Mouse (Mus musculus) liver, embryonic 16.5 days (tissue): ENCODE measurements around the gene Zfp768. TPM values are rescaled to one million over a fixed set of nuclear protein-coding genes. Genes with fewer than 3 reads are reported as not detected.

Source experiments
- ATAC-seq: fragments of 200-750 bp; cut with Nextera tagmentation; 2 replicates; pipeline ENCODE4 v1.8.0; 2017; ENCODE audit warnings: low read depth, mild to moderate bottlenecking, moderate number of reproducible peaks, moderate library complexity
- H3K27ac ChIP-seq: fragments of 300-500 bp; sonication (generic); 2 replicates; pipeline ENCODE4 v1.5.1; 2014; ENCODE audit warnings: mild to moderate bottlenecking, low read length
- H3K27me3 ChIP-seq: fragments of 300-500 bp; sonication (generic); 2 replicates; pipeline ENCODE4 v1.6.1; 2014; ENCODE audit warnings: low read depth, low read length, mixed read lengths; ENCODE audit not compliant: control insufficient read depth, insufficient read depth
- H3K36me3 ChIP-seq: fragments of 300-500 bp; sonication (generic); 2 replicates; pipeline ENCODE4 v1.6.1; 2014; ENCODE audit warnings: mild to moderate bottlenecking; ENCODE audit not compliant: control insufficient read depth, insufficient read depth
- H3K4me1 ChIP-seq: fragments of 300-500 bp; sonication (generic); 2 replicates; pipeline ENCODE4 v1.6.1; 2014; ENCODE audit warnings: low read depth, low read length, mixed read lengths; ENCODE audit not compliant: control insufficient read depth
- H3K4me2 ChIP-seq: fragments of 300-500 bp; sonication (generic); 2 replicates; pipeline ENCODE4 v1.6.1; 2014; ENCODE audit warnings: low read depth, low read length, mixed read lengths
- H3K4me3 ChIP-seq: fragments of 300-500 bp; sonication (generic); 2 replicates; pipeline ENCODE4 v1.5.1; 2014; ENCODE audit warnings: low read depth, mild to moderate bottlenecking, low read length
- H3K9ac ChIP-seq: fragments of 300-500 bp; sonication (generic); 2 replicates; pipeline ENCODE4 v1.6.1; 2014; ENCODE audit warnings: low read depth, low read length
- H3K9me3 ChIP-seq: fragments of 300-500 bp; sonication (generic); replicated peaks from 2 replicates; pipeline ENCODE4 v1.6.1; 2016; ENCODE audit warnings: low read length; ENCODE audit not compliant: control insufficient read depth
- WGBS: fragments of 180-500 bp; shearing (Covaris S2); extraction: QIAGEN DNeasy Blood & Tissue Kit; methylation state at CpG from one replicate; pipeline ENCODE4 v1.1.7; 2014; ENCODE audit not compliant: insufficient replicate concordance; 5-methylcytosine and 5-hydroxymethylcytosine counted together
- polyA plus RNA-seq: library from polyadenylated mRNA; unstranded; fragments of >200 nt; fragmentation: Nextera tagmentation; extraction: Ambion mirVana; gene quantifications from 2 replicates; pipeline ENCODE4 v1.2.1, GENCODE M21; 2015

The Zfp768 gene
- polyA plus RNA-seq, 1 experiment from 2014 or later = 4.2 TPM

DNA sequence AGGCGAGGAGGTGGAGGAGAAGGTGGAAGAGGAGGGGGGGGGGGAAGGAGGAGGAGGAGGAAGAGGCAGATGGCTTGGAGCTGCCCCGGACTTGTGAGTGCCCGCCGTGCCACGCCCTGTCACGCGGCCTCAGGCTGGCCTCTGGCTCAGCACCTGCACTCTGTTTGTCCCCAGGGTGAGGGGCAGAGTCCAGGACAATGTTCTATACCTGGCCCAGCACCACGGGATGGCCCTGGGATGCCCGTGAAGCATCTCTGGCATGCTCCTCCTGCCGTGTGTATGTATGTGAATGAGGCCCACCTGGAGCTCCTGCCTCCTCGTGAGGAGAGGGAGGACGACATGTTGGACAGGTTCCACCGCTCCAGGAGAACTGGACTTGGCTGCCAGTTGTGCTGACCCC is 16.1 kb upstream of the Zfp768 start:
- Histone ChIP-seq H3K27me3 (peaks cover 8% of the 10 kb centered on the region), H3K9ac (no peak overlapping the region), H3K4me3 (no peak overlapping the region), H3K27ac (no peak overlapping the region), H3K4me2 (no peak overlapping the region), H3K9me3 (no peaks in the 10 kb centered on the region), H3K36me3 (no peaks in the 10 kb centered on the region), H3K4me1 (no peaks in the 10 kb centered on the region)
- ATAC-seq = peak; percentile 83
- WGBS = 47% methylated on average over 13 of the region's 13 CpGs

DNA sequence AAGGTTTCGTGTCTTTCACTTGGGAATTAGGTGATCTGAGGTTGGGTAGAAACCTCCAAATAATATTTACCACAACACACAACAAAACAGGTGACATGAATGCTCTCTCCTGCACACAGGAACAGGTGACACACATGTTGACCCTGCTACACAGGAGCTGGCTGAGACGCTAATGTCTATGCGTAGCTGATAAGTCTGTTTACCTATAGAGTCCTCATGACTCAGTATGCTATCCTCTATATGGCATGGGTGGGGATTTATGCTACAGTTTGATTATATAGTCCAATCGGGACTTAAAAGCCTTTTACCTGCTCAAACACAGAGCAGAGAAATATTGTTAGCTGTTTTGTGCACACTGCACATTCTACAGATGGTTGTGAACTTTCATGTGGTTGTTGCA is 14.9 kb upstream of the Zfp768 start:
- Histone ChIP-seq H3K4me2 (no peak overlapping the region), H3K4me3 (no peak overlapping the region), H3K4me1 (no peaks in the 10 kb centered on the region), H3K9me3 (no peaks in the 10 kb centered on the region), H3K27me3 (peaks cover 8% of the 10 kb centered on the region), H3K27ac (no peak overlapping the region), H3K36me3 (no peaks in the 10 kb centered on the region), H3K9ac (no peak overlapping the region)
- no peak for ATAC-seq
- 45% methylated on average over 4 of the region's 4 CpGs for WGBS

- H3K36me3 ChIP-seq = no peaks in the 10 kb centered on the region
- H3K4me3 ChIP-seq = no peak overlapping the region
- H3K4me1 ChIP-seq = no peaks in the 10 kb centered on the region
- no peaks in the 10 kb centered on the region for H3K9me3 ChIP-seq
- H3K4me2 ChIP-seq = no peak overlapping the region
- H3K27ac ChIP-seq = no peak overlapping the region
- H3K9ac ChIP-seq = no peak overlapping the region
- H3K27me3 ChIP-seq = peaks cover 3% of the 10 kb centered on the region
- WGBS = 49% methylated on average over 4 of the region's 4 CpGs
- no peak for ATAC-seq
Observed at GRCm38 (mm10) chr7:127358472-127358871, 13.1 kb upstream of the Zfp768 start.

GRCm38 (mm10) chr7:127357871-127358270 is 12.5 kb upstream of the Zfp768 start:
- no peak overlapping the region for H3K4me2 ChIP-seq
- 54% methylated on average over 2 of the region's 2 CpGs for WGBS
- no peaks in the 10 kb centered on the region for H3K9me3 ChIP-seq
- no peaks in the 10 kb centered on the region for H3K4me1 ChIP-seq
- H3K27ac ChIP-seq = no peak overlapping the region
- ATAC-seq = no peak
- H3K4me3 ChIP-seq = no peak overlapping the region
- H3K36me3 ChIP-seq = no peaks in the 10 kb centered on the region
- no peaks in the 10 kb centered on the region for H3K27me3 ChIP-seq
- no peak overlapping the region for H3K9ac ChIP-seq

GRCm38 (mm10) chr7:127355796-127356195 is 10.4 kb upstream of the Zfp768 start:
- Histone ChIP-seq H3K9me3 (no peaks in the 10 kb centered on the region), H3K9ac (no peak overlapping the region), H3K27me3 (no peaks in the 10 kb centered on the region), H3K36me3 (no peaks in the 10 kb centered on the region), H3K4me2 (no peak overlapping the region), H3K4me3 (no peak overlapping the region), H3K27ac (no peak overlapping the region), H3K4me1 (no peaks in the 10 kb centered on the region)
- ATAC-seq = no peak
- 38% methylated on average over 3 of the region's 3 CpGs for WGBS

DNA sequence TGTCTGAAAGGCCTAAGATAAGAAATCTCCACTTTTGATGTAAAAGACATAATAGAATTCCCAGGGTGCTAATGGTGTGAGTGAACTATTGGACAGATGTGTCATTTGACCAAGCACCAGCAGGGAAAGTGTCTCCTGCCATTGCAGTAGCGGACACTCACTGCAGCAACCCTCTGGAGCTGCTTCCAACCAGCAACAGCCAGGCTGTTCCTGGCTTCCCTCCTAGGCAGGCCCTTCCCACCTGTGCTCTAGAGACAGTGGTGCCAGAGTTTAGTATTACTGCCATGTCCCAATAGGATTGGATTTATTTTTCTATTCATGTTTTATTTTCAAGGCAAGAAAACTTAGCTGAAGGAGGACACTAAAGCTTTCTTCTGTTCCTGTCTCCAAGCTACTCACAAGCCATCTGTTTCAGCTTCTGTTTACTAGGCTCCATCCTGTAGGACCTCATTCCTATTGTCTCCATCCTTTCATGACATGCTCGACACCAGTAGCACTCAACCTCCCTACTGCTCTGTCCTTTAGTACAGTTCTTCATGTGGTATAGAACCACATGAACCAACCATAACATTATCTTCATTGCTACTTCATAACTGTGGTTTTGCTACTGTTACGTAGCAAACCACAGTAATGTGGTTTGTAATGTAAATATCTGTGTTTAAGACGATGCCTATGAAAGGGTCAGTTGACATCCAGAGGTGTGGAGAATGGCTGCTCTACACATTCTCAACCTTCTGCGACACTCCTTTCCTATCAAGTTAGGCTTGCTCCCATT is 6.0 kb upstream of the Zfp768 start:
- no peaks in the 10 kb centered on the region for H3K27me3 ChIP-seq
- no peak for ATAC-seq
- no peak overlapping the region for H3K4me2 ChIP-seq
- H3K4me1 ChIP-seq = peaks cover 5% of the 10 kb centered on the region
- no peak overlapping the region for H3K27ac ChIP-seq
- H3K9ac ChIP-seq = no peak overlapping the region
- 37% methylated on average over 5 of the region's 5 CpGs for WGBS
- H3K9me3 ChIP-seq = no peaks in the 10 kb centered on the region
- H3K4me3 ChIP-seq = no peak overlapping the region
- H3K36me3 ChIP-seq = no peaks in the 10 kb centered on the region

DNA sequence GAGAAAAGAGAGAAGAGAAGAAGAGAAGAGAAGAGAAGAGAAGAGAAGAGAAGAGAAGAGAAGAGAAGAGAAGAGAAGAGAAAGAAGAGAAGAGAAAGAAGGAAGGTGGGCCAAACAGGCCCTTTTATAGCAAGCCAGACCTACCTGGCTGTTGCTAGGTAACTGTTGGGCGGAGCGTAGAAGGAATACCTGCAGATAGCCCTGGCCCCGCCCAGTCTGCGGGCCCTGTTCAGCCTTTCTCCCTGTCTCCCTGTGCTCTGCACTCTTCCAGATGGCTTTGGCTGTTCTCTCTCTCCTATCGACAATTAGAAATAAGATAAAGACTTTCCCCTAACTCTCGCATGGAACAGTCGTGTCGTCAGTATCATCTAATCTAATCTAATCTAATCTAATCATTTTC is 1.3 kb upstream of the Zfp768 start:
- no peaks in the 10 kb centered on the region for H3K27me3 ChIP-seq
- WGBS = 16% methylated on average over 8 of the region's 8 CpGs
- no peaks in the 10 kb centered on the region for H3K9me3 ChIP-seq
- peak overlapping the region; percentile 98 for H3K4me2 ChIP-seq
- peaks cover 21% of the 10 kb centered on the region for H3K4me1 ChIP-seq
- peak overlapping the region; percentile 79; the same call in 1 of the 2 replicates for H3K4me3 ChIP-seq
- no peak overlapping the region for H3K27ac ChIP-seq
- H3K9ac ChIP-seq = no peak overlapping the region
- no peak for ATAC-seq
- H3K36me3 ChIP-seq = no peaks in the 10 kb centered on the region; the same call in 1 of the 2 replicates

DNA sequence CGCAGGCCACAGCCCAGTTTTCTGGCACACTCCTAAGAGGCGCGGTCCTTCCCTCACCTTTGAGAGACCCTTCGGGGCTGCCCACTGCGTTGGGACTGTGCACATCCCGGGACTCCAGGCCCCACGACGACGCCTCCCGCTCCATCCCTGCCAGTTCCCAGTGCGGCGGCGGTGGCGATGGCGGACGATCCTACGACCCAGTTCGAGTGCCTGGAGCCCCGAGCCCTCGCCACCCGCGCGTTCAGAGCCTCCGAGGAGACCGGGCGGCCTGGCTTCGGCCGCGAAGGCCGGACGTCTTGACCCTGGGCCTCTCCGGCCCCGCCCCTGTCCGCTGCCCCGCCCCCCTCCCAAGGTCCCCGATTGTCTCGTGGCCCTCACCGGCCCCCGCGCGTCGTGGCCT is 297 bp downstream of the Zfp768 start:
- WGBS = under 1% methylated on average over 42 of the region's 42 CpGs
- H3K9ac ChIP-seq = peak overlapping the region; percentile 80
- peak overlapping the region; percentile 79 for H3K4me3 ChIP-seq
- no peaks in the 10 kb centered on the region; the same call in 1 of the 2 replicates for H3K36me3 ChIP-seq
- H3K27ac ChIP-seq = peak overlapping the region; percentile 79
- no peaks in the 10 kb centered on the region for H3K27me3 ChIP-seq
- peak; percentile 40 for ATAC-seq
- no peaks in the 10 kb centered on the region for H3K9me3 ChIP-seq
- peak overlapping the region; percentile 98 for H3K4me2 ChIP-seq
- peaks cover 21% of the 10 kb centered on the region for H3K4me1 ChIP-seq

DNA sequence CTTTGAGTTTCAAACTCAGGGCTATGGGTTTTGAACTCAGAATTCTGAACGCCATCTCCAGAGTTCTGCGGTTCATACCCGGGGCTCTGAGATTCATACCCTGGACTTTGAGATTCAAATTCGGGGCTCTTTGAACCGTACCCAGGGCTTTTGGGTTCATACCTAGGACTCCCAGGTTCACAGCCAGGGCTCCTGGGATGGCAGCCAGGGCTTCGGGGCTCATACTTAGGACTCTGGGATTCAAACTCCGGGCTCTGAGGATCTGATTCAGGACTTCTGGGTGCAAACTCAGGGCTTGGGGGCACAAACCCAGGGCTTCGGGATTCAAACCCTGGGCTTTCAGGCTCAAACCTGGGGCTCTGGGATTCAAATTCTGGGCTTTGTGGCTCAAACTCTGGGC is 1.0 kb downstream of the Zfp768 start:
- H3K36me3 ChIP-seq = no peaks in the 10 kb centered on the region; the same call in 1 of the 2 replicates
- ATAC-seq = no peak
- peak overlapping the region; percentile 98 for H3K4me2 ChIP-seq
- H3K4me1 ChIP-seq = peaks cover 21% of the 10 kb centered on the region
- peak overlapping the region; percentile 80; the same call in 1 of the 2 replicates for H3K9ac ChIP-seq
- H3K27me3 ChIP-seq = no peaks in the 10 kb centered on the region
- no peak overlapping the region for H3K27ac ChIP-seq
- 85% methylated on average over 8 of the region's 8 CpGs for WGBS
- no peaks in the 10 kb centered on the region for H3K9me3 ChIP-seq
- H3K4me3 ChIP-seq = peak overlapping the region; percentile 79
